Mouse (Mus musculus) heart, embryonic 16.5 days (tissue): ENCODE measurements around the gene Gcc1. TPM values are rescaled to one million over a fixed set of nuclear protein-coding genes. Genes with fewer than 3 reads are reported as not detected.

Source experiments
- ATAC-seq: fragments of 200-750 bp; cut with Nextera tagmentation; replicated peaks from 2 replicates; pipeline ENCODE4 v1.8.0; 2017; ENCODE audit warnings: moderate number of reproducible peaks; ENCODE audit not compliant: insufficient read depth, low FRiP score; ENCODE audit errors: extremely low read depth
- H3K27ac ChIP-seq: fragments of 300-500 bp; sonication (generic); 2 replicates; pipeline ENCODE4 v1.5.1; 2014; ENCODE audit warnings: mild to moderate bottlenecking, low read length, control low read depth, moderate library complexity
- H3K27me3 ChIP-seq: fragments of 300-500 bp; sonication (generic); 2 replicates; pipeline ENCODE4 v1.6.1; 2014; ENCODE audit warnings: low read length, mixed read lengths; ENCODE audit not compliant: control insufficient read depth, insufficient read depth
- H3K36me3 ChIP-seq: fragments of 300-500 bp; sonication (generic); 2 replicates; pipeline ENCODE4 v1.6.1; 2014; ENCODE audit not compliant: control insufficient read depth, insufficient read depth
- H3K4me1 ChIP-seq: fragments of 300-500 bp; sonication (generic); 2 replicates; pipeline ENCODE4 v1.6.1; 2014; ENCODE audit warnings: low read length, mixed read lengths; ENCODE audit not compliant: control insufficient read depth, insufficient read depth
- H3K4me2 ChIP-seq: fragments of 300-500 bp; sonication (generic); 2 replicates; pipeline ENCODE4 v1.6.1; 2014; ENCODE audit warnings: low read depth, mild to moderate bottlenecking, control low read depth, low read length
- H3K4me3 ChIP-seq: fragments of 300-500 bp; sonication (generic); 2 replicates; pipeline ENCODE4 v1.5.1; 2014; ENCODE audit warnings: mild to moderate bottlenecking, control low read depth, low read length
- H3K9ac ChIP-seq: fragments of 300-500 bp; sonication (generic); 2 replicates; pipeline ENCODE4 v1.6.1; 2014; ENCODE audit warnings: low read length, control low read depth
- H3K9me3 ChIP-seq: fragments of 300-500 bp; sonication (generic); replicated peaks from 2 replicates; pipeline ENCODE4 v1.6.1; 2016; ENCODE audit warnings: low read length; ENCODE audit not compliant: control insufficient read depth
- WGBS: fragments of 180-500 bp; shearing (Covaris S2); extraction: QIAGEN DNeasy Blood & Tissue Kit; methylation state at CpG from one replicate; pipeline ENCODE4 v1.1.7; 2014; 5-methylcytosine and 5-hydroxymethylcytosine counted together
- polyA plus RNA-seq: library from polyadenylated mRNA; unstranded; fragments of >200 nt; fragmentation: Nextera tagmentation; extraction: Ambion mirVana; gene quantifications from 2 replicates; pipeline ENCODE4 v1.2.1, GENCODE M21; 2015

The Gcc1 gene
- polyA plus RNA-seq, 1 experiment from 2014 or later: 6.3 TPM

- H3K4me3 ChIP-seq: no peak overlapping the region
- H3K9me3 ChIP-seq: no peaks in the 10 kb centered on the region
- H3K36me3 ChIP-seq: no peaks in the 10 kb centered on the region
- 2% methylated on average over 12 of the region's 12 CpGs for WGBS
- no peak overlapping the region for H3K9ac ChIP-seq
- no peak overlapping the region for H3K4me2 ChIP-seq
- H3K27ac ChIP-seq: no peak overlapping the region
- no peaks in the 10 kb centered on the region for H3K4me1 ChIP-seq
- ATAC-seq: no peak
- peaks cover 30% of the 10 kb centered on the region for H3K27me3 ChIP-seq
Observed at GRCm38 (mm10) chr6:28450977-28451376, 22.8 kb upstream of the Gcc1 start.

DNA sequence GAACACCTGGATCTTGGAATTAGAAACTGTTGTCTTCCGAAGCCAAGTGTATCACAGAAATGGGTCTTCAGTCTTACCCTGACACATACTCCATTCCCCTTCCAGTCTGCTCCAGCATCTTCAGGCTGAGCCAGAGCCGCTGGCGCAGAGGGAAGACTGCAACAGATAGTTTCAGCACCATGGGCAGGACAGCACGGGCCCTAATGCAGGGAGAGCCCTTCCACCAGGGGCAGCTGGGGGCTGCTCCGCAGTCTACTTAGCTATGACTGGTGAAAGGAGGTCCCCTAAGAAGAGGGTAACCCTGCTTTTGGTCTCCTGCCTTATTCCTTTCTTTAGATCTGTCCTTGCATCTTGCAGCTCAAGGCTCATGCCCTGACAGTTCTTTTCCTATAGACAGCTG is 22.3 kb upstream of the Gcc1 start:
- H3K4me2 ChIP-seq: no peak overlapping the region
- no peaks in the 10 kb centered on the region for H3K36me3 ChIP-seq
- ATAC-seq: no peak
- H3K9ac ChIP-seq: no peak overlapping the region
- no peak overlapping the region for H3K4me3 ChIP-seq
- WGBS: 11% methylated on average over 5 of the region's 5 CpGs
- no peak overlapping the region for H3K27ac ChIP-seq
- no peaks in the 10 kb centered on the region for H3K9me3 ChIP-seq
- peaks cover 30% of the 10 kb centered on the region for H3K27me3 ChIP-seq
- H3K4me1 ChIP-seq: no peaks in the 10 kb centered on the region

- Histone ChIP-seq H3K27ac (no peak within 1 kb of the TSS), H3K9me3 (no peaks in the 10 kb centered on the region), H3K4me2 (no peak within 1 kb of the TSS), H3K36me3 (no peaks in the 10 kb centered on the region), H3K27me3 (peaks cover 30% of the 10 kb centered on the region), H3K9ac (no peak within 1 kb of the TSS), H3K4me3 (no peak within 1 kb of the TSS), H3K4me1 (no peaks in the 10 kb centered on the region)
- ATAC-seq: no peak
- WGBS: 73% methylated on average over 2 of the region's 2 CpGs
Observed at GRCm38 (mm10) chr6:28449253-28449652, 21.1 kb upstream of the Gcc1 start, which contains the start of gene Pax4. Gene Pax4 (minus strand): TSS chr6:28449353.

DNA sequence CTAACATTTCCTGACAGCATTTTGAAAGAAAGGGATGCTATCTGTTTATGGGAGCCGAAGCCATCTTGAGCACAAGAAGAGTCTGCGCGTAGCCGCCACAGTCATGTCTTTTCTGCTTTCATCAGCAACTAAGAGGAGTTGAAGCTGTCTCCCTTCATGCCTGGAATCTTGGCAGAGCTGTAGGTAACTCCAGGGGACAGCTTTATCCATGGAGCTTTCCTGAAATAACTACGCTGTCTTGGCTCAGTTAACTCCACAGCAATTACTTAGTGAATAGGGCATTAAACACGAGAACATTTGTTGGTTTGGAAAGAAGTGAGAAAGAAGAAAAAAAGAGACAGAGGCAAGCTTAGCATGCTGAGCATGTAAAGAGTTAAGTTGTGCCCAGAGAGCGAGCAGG is 19.7 kb upstream of the Gcc1 start:
- peaks cover 30% of the 10 kb centered on the region for H3K27me3 ChIP-seq
- no peak overlapping the region for H3K27ac ChIP-seq
- no peaks in the 10 kb centered on the region for H3K36me3 ChIP-seq
- no peak for ATAC-seq
- no peak overlapping the region for H3K4me3 ChIP-seq
- H3K4me2 ChIP-seq: no peak overlapping the region
- H3K9ac ChIP-seq: no peak overlapping the region
- WGBS: 71% methylated on average over 7 of the region's 7 CpGs
- H3K4me1 ChIP-seq: no peaks in the 10 kb centered on the region
- no peaks in the 10 kb centered on the region for H3K9me3 ChIP-seq

DNA sequence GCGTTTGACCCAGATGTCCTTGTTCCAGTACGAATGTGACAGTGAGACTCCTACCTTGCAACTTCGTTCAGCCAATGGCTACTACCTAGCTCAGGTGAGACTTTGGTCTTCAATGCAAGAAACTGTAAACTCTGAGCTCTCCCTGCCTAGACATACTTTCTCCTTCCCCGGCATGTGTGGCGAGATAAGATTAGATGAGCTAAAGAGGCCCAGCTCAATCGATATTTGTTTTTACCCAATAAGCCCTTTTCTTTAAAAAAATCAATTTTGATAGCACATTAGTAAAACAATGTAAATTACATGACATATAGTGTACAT is 3.3 kb upstream of the Gcc1 start:
- ATAC-seq: no peak
- Histone ChIP-seq H3K4me2 (no peak overlapping the region), H3K9ac (no peak overlapping the region), H3K36me3 (no peaks in the 10 kb centered on the region; the same call in 1 of the 2 replicates), H3K4me1 (0 out of 2 replicates have a peak, but pooled peaks cover 2% of the 10 kb centered on the region), H3K9me3 (no peaks in the 10 kb centered on the region), H3K27me3 (no peaks in the 10 kb centered on the region), H3K4me3 (no peak overlapping the region), H3K27ac (no peak overlapping the region)
- 58% methylated on average over 6 of the region's 6 CpGs for WGBS

GRCm38 (mm10) chr6:28430795-28431537 is 2.8 kb upstream of the Gcc1 start:
- no peak for ATAC-seq
- 0 out of 2 replicates have a peak, but pooled peaks cover 2% of the 10 kb centered on the region for H3K4me1 ChIP-seq
- 62% methylated on average over 10 of the region's 10 CpGs for WGBS
- no peaks in the 10 kb centered on the region for H3K27me3 ChIP-seq
- peaks cover under 1% of the 10 kb centered on the region for H3K36me3 ChIP-seq
- H3K9me3 ChIP-seq: no peaks in the 10 kb centered on the region
- no peak overlapping the region for H3K9ac ChIP-seq
- no peak overlapping the region for H3K4me2 ChIP-seq
- H3K27ac ChIP-seq: no peak overlapping the region
- no peak overlapping the region for H3K4me3 ChIP-seq

- Histone ChIP-seq H3K9me3 (no peaks in the 10 kb centered on the region), H3K36me3 (peaks cover 6% of the 10 kb centered on the region), H3K9ac (no peak overlapping the region), H3K27ac (no peak overlapping the region), H3K4me3 (no peak overlapping the region), H3K4me1 (peaks cover 5% of the 10 kb centered on the region), H3K4me2 (no peak overlapping the region), H3K27me3 (no peaks in the 10 kb centered on the region)
- 82% methylated on average over 11 of the region's 11 CpGs for WGBS
- no peak for ATAC-seq
Observed at GRCm38 (mm10) chr6:28429870-28430269, 1.7 kb upstream of the Gcc1 start.

DNA sequence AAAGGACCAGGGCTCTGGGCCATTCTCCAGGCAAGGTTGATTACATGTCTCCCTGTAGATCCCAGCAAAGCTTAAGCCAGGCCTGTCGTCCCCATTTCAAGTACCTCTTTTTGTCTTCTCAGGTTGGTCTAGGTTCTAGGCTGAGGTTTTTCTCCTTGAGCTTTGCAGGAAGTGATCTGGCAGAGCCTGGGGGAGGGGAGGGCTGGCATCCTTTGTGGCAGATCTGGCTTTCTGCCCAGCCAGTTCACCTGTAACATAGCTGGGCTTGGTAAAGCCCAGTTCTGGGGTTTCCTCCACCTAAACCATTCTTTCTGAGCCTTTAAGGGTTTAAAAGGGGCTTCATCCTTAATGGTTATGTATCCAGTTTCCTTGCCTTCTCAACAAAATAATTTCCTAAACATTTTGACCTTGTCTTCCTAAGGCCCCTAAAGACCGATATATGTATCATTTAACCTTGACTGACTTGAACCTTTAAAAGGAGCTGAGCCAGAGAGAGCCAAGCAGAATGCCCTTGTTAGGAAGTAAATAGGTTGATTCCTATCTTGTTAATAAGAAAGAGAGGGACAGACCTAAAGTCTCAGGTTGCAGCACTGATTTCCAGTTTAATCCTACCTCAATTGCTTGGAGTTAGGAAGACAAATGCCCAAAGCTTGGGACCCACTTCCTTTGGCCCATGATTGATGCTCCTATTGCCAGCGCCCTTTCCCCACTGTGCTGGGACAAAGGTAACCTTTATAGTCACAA is 922 bp downstream of the Gcc1 start, which contains the start of gene Fscn3:
Gene Fscn3, plus strand, starts transcription at position 694 of the 744 bp plus-strand sequence.
- Histone ChIP-seq H3K4me2 (no peak within 1 kb of the TSS), H3K27ac (no peak within 1 kb of the TSS), H3K27me3 (no peaks in the 10 kb centered on the region), H3K36me3 (peaks cover 6% of the 10 kb centered on the region), H3K9me3 (no peaks in the 10 kb centered on the region), H3K4me3 (no peak within 1 kb of the TSS), H3K4me1 (peaks cover 13% of the 10 kb centered on the region), H3K9ac (no peak within 1 kb of the TSS)
- WGBS: 83% methylated on average over 3 of the region's 3 CpGs
- ATAC-seq: no peak

DNA sequence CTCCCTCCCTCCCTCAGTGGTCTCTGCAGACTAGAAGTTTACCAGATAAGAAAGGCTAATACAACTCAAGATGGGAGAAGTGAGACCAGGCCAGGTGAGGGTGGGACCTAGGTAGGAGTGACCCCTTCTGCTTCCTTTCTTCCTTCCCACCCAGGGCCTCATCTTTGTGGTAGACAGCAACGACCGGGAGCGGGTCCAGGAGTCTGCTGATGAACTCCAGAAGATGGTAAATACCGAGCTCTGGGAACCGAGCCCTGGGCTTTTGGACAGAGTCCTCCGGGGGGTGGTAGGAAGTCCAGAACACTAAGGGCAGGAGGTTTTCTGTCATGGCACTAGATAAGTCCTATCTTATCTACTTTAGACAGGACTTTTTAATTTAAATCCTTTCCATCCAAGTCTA is 3.2 kb downstream of the Gcc1 start:
- H3K9me3 ChIP-seq: no peaks in the 10 kb centered on the region
- no peaks in the 10 kb centered on the region for H3K27me3 ChIP-seq
- ATAC-seq: no peak
- peaks cover 30% of the 10 kb centered on the region for H3K4me1 ChIP-seq
- H3K36me3 ChIP-seq: peaks cover 6% of the 10 kb centered on the region
- WGBS: 71% methylated on average over 6 of the region's 6 CpGs
- H3K27ac ChIP-seq: no peak overlapping the region
- H3K9ac ChIP-seq: no peak overlapping the region
- peak overlapping the region; percentile 69 for H3K4me2 ChIP-seq
- H3K4me3 ChIP-seq: no peak overlapping the region
